Mouse (Mus musculus) adrenal gland, postnatal 10 days (tissue): ENCODE results near the gene Ppp1r2. TPM values are rescaled to one million over a fixed set of nuclear protein-coding genes. Genes with fewer than 3 reads are reported as not detected.
"Not testable (repeated sequence)": the region's sequence is repeated elsewhere in the genome, so short reads cannot be mapped to it uniquely, and the experiment has no call there.

Experiments used
- DNase-seq: peaks from one replicate; pipeline ENCODE4 v3.0.0; 2021; ENCODE audit warnings: mixed read lengths
- long read RNA-seq, 2 experiments: library from polyadenylated mRNA; stranded (forward); transcript quantifications; one replicate each; pipeline ENCODE4 v2.0.0; 2021
- total RNA-seq, 2 experiments: library from RNA; stranded (reverse); gene quantifications; 2 replicates each; pipeline ENCODE4 v1.2.3; 2021

The Ppp1r2 gene
- total RNA-seq: 10 to 100 TPM; 82.3 to 87.5 TPM
- long read RNA-seq, experiment 1, full-length matches to known transcripts: 176 of 201 reads
- long read RNA-seq, experiment 1, partial matches to known transcripts: 19 of 201 reads
- long read RNA-seq, experiment 1, other reads (novel, unspliced or antisense): 6 of 201 reads
- long read RNA-seq, experiment 2, full-length matches to known transcripts: 96 of 104 reads
- long read RNA-seq, experiment 2, partial matches to known transcripts: 0 of 104 reads
- long read RNA-seq, experiment 2, other reads (novel, unspliced or antisense): 8 of 104 reads

GRCm38 (mm10) chr16:31274674-31275460, at the start of gene Ppp1r2:
Gene Ppp1r2, minus strand, starts transcription at chr16:31275277.
- DNase-seq: peak; percentile 98

GRCm38 (mm10) chr16:31321501-31321900, 46.4 kb upstream of the Ppp1r2 start:
- no peak for DNase-seq

GRCm38 (mm10) chr16:31320954-31321353, 45.9 kb upstream of the Ppp1r2 start:
- DNase-seq: no peak

GRCm38 (mm10) chr16:31319723-31320122, 44.6 kb upstream of the Ppp1r2 start:
- DNase-seq: not testable (repeated sequence)

- DNase-seq: no peak
These were observed 44.2 kb upstream of the Ppp1r2 start for GRCm38 (mm10) chr16:31319316-31319715.

GRCm38 (mm10) chr16:31318418-31318817, 43.3 kb upstream of the Ppp1r2 start:
- DNase-seq: no peak

- DNase-seq: peak; percentile 31
These were observed 41.4 kb upstream of the Ppp1r2 start for GRCm38 (mm10) chr16:31316246-31317143.

- DNase-seq: no peak
These were observed 40.2 kb upstream of the Ppp1r2 start for GRCm38 (mm10) chr16:31315294-31315693.

- DNase-seq: no peak
These were observed 39.6 kb upstream of the Ppp1r2 start, which contains the start of gene Apod for GRCm38 (mm10) chr16:31314497-31315233. Gene Apod, minus strand, starts transcription at chr16:31314808.

- no peak for DNase-seq
These were observed 38.5 kb upstream of the Ppp1r2 start for GRCm38 (mm10) chr16:31313611-31314010.

GRCm38 (mm10) chr16:31312296-31312695, 37.2 kb upstream of the Ppp1r2 start:
- DNase-seq: no peak

- no peak for DNase-seq
These were observed 30.3 kb upstream of the Ppp1r2 start for GRCm38 (mm10) chr16:31305199-31305919.

- DNase-seq: no peak
These were observed 28.2 kb upstream of the Ppp1r2 start for GRCm38 (mm10) chr16:31303276-31303675.

- DNase-seq: no peak
These were observed 25.9 kb upstream of the Ppp1r2 start for GRCm38 (mm10) chr16:31300883-31301532.

- no peak for DNase-seq
These were observed 25.4 kb upstream of the Ppp1r2 start for GRCm38 (mm10) chr16:31300467-31300866.

GRCm38 (mm10) chr16:31299960-31300353, 24.9 kb upstream of the Ppp1r2 start:
- no peak for DNase-seq

GRCm38 (mm10) chr16:31299164-31299959, 24.3 kb upstream of the Ppp1r2 start:
- no peak for DNase-seq

GRCm38 (mm10) chr16:31297113-31297512, 22.0 kb upstream of the Ppp1r2 start:
- DNase-seq: no peak

GRCm38 (mm10) chr16:31293761-31294160, 18.7 kb upstream of the Ppp1r2 start:
- DNase-seq: no peak
